Mouse (Mus musculus): ENCODE results near the gene Stpg4.

- TF ChIP-seq CTCF (IDR thresholded peaks at IDR 0.05; ENCODE audit: borderline replicate concordance, insufficient read depth, low read depth, low read length) (no peak), POLR2A (IDR thresholded peaks at IDR 0.05; ENCODE audit: borderline replicate concordance, insufficient read depth, low read length) (no peak)
These were observed 73.7 kb downstream of the Stpg4 start for GRCm38 (mm10) chr17:87353745-87354320.
